Mouse (Mus musculus) limb, embryonic 11.5 days (tissue): Measurements from ENCODE around the gene Slc38a1. TPM values are rescaled to one million over a fixed set of nuclear protein-coding genes. Genes with fewer than 3 reads are reported as not detected.

Source experiments
- ATAC-seq: fragments of 200-750 bp; cut with Nextera tagmentation; 2 replicates; pipeline ENCODE4 v1.8.0; 2017; ENCODE audit warnings: low read depth; ENCODE audit not compliant: insufficient number of reproducible peaks, low FRiP score, low TSS enrichment
- DNase-seq: peaks from one replicate; pipeline ENCODE4 v3.0.0-alpha.2; 2015; ENCODE audit warnings: low spot score
- H3K27ac ChIP-seq: fragments of 300-500 bp; sonication (generic); replicated peaks from 2 replicates; pipeline ENCODE4 v1.5.1; 2014; ENCODE audit warnings: low read depth, mild to moderate bottlenecking, low read length
- H3K27me3 ChIP-seq: fragments of 300-500 bp; sonication (generic); 2 replicates; pipeline ENCODE4 v1.6.1; 2014; ENCODE audit warnings: mild to moderate bottlenecking, low read length, mixed read lengths; ENCODE audit not compliant: control insufficient read depth, insufficient read depth
- H3K36me3 ChIP-seq: fragments of 300-500 bp; sonication (generic); 2 replicates; pipeline ENCODE4 v1.6.1; 2014; ENCODE audit warnings: mild to moderate bottlenecking, low read length, moderate library complexity, mixed read lengths; ENCODE audit not compliant: control insufficient read depth, insufficient read depth
- H3K4me1 ChIP-seq: fragments of 300-500 bp; sonication (generic); 2 replicates; pipeline ENCODE4 v1.6.1; 2014; ENCODE audit warnings: low read length, mixed read lengths; ENCODE audit not compliant: control insufficient read depth, insufficient read depth
- H3K4me2 ChIP-seq: fragments of 300-500 bp; sonication (generic); 2 replicates; pipeline ENCODE4 v1.6.1; 2014; ENCODE audit warnings: low read depth, mild to moderate bottlenecking, moderate library complexity; ENCODE audit not compliant: severe bottlenecking
- H3K4me3 ChIP-seq: fragments of 300-500 bp; sonication (generic); 2 replicates; pipeline ENCODE4 v1.5.1; 2014; ENCODE audit warnings: low read depth, low read length
- H3K9ac ChIP-seq: fragments of 300-500 bp; sonication (generic); 2 replicates; pipeline ENCODE4 v1.6.1; 2014; ENCODE audit warnings: mild to moderate bottlenecking, low read length
- H3K9me3 ChIP-seq: fragments of 300-500 bp; sonication (generic); 2 replicates; pipeline ENCODE4 v1.6.1; 2016; ENCODE audit warnings: low read length; ENCODE audit not compliant: control insufficient read depth
- WGBS: fragments of 180-500 bp; shearing (Covaris S2); extraction: QIAGEN DNeasy Blood & Tissue Kit; methylation state at CpG from one replicate; pipeline ENCODE4 v1.1.7; 2014; 5-methylcytosine and 5-hydroxymethylcytosine counted together
- polyA plus RNA-seq: library from polyadenylated mRNA; unstranded; fragments of >200 nt; fragmentation: Nextera tagmentation; extraction: Ambion mirVana; gene quantifications from 2 replicates; pipeline ENCODE4 v1.2.1, GENCODE M21; 2014

The Slc38a1 gene
- 132 and 143 TPM in 2 replicates for polyA plus RNA-seq

DNA sequence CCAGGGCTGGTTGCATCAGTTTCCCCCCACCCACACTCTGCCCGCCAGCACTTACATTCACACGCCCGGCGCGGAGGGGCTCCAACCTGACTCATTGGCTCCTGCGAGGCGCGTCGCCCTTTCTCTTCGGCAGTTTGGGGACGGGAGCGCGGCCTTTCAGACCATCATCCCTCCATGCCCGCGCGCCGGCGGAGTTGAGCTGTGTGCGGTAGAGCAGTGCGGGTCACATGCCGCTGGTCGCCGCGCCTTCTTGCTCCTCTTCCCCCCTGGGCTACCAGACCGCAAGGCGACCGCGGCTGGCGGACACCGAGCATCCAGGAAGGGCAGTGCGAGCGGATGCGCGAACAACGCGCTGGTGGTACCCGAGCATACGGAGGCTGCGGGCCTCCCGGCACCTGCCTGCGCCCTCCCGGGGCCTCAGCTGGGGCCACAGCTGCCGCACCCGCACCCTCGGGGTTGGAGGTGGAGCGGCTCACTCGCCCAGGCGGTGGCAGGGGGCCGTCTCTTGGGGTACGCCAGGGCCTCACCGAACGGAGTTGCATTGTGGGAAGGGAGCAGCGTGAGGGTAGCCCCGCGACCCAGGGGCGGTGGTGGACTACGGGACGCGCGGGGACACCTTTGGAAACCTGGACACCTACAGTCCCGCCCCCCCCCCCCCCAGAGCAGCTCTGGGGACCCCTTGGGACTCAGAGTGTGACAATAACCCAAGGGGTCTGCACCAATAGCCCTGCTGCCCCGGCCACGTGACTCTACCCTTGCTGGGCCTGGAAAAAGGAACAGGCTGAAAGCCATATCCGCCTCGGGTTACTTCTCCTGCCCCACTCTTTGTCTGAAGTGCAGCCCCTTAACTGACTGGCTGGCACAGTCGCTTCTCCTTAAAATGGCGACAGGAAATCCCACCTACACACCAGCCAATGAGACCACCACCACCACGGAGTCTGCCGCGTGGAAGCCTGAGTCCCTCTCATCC is at the start of gene Slc38a1:
Slc38a1 (minus strand) TSS at position 478 of the 970 bp plus-strand sequence.
- H3K27ac ChIP-seq: peak within 1 kb of the TSS; percentile 98
- under 1% methylated on average over 56 of the region's 70 CpGs for WGBS
- peak within 1 kb of the TSS; percentile 75 for H3K4me2 ChIP-seq
- no peaks in the 10 kb centered on the region for H3K27me3 ChIP-seq
- no peaks in the 10 kb centered on the region for H3K9me3 ChIP-seq
- DNase-seq (peak; percentile 88), ATAC-seq (peak; percentile 86)
- H3K4me3 ChIP-seq: peak within 1 kb of the TSS; percentile 88
- H3K4me1 ChIP-seq: peaks cover 24% of the 10 kb centered on the region
- peaks cover 3% of the 10 kb centered on the region; the same call in 1 of the 2 replicates for H3K36me3 ChIP-seq
- H3K9ac ChIP-seq: peak within 1 kb of the TSS; percentile 99

DNA sequence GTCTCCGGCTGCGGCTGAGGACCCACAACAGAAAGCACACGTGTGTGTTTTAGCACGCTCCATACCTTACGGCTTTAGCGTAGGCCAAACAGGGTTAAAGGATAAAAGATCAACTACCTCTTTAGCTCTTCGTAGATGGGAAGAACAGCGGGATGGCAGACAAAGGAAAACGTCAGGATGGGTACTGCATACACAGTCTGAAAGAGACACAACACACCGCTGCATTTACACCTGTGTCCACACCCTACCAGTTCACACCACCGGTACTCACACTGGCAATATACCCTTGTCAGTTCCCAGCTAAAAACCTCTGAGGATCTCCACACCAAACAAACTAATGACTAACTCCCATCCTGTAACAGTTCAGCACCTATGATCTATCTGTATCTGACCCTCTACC is 49.7 kb upstream of the Slc38a1 start:
- Histone ChIP-seq H3K4me1 (peaks cover 9% of the 10 kb centered on the region), H3K4me3 (no peak overlapping the region), H3K36me3 (peaks cover 68% of the 10 kb centered on the region), H3K4me2 (no peak overlapping the region), H3K27me3 (no peaks in the 10 kb centered on the region), H3K9ac (no peak overlapping the region), H3K27ac (no peak overlapping the region), H3K9me3 (no peaks in the 10 kb centered on the region)
- ATAC-seq: no peak
- 94% methylated on average over 11 of the region's 11 CpGs for WGBS
- DNase-seq: no peak

DNA sequence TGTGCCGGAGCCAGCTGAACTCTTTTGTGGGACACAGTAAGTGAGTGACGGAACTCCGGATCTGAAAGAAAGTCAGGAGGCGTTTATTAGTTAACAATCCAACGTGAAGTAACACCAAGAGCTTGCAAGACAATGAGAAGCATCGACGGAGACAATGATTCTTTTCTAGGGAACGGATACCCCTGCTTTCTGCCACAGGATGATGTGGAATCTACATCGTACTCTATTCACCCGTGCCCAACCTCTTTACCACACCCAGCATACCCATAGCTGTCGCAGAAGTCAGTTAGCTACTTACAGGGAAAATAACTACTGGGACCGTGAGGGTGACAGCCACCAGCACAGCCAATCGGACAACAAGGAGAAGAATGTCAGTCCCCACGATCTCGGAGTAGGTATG is 48.7 kb upstream of the Slc38a1 start:
- H3K4me3 ChIP-seq: no peak overlapping the region
- H3K9me3 ChIP-seq: no peaks in the 10 kb centered on the region
- no peak overlapping the region for H3K9ac ChIP-seq
- no peaks in the 10 kb centered on the region for H3K27me3 ChIP-seq
- H3K36me3 ChIP-seq: peaks cover 65% of the 10 kb centered on the region
- WGBS: 91% methylated on average over 15 of the region's 15 CpGs
- no peak overlapping the region for H3K27ac ChIP-seq
- ATAC-seq (no peak), DNase-seq (no peak)
- no peak overlapping the region for H3K4me2 ChIP-seq
- H3K4me1 ChIP-seq: no peaks in the 10 kb centered on the region

DNA sequence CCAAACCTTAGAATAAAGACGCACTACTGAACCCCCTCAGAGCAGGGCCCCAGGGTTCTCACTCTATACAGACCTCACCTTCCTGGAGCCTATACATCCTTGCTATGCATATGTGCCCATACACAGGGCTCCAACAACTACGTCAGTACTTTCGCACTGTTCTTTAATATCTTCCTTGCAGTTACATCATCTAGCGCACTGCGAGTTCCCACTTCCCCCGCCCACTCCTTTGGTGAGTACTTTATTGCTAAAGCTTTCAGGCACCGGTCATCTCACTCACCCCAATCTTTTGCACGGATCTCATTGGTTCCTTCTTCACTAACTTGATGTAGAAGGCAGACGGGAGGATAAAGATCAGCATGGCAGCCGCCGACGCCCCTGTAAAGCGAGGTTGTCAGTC is 48.1 kb upstream of the Slc38a1 start:
- ATAC-seq: no peak
- Histone ChIP-seq H3K27ac (no peak overlapping the region), H3K36me3 (peaks cover 64% of the 10 kb centered on the region), H3K9me3 (no peaks in the 10 kb centered on the region), H3K27me3 (no peaks in the 10 kb centered on the region), H3K4me2 (no peak overlapping the region), H3K4me3 (no peak overlapping the region), H3K4me1 (no peaks in the 10 kb centered on the region), H3K9ac (no peak overlapping the region)
- 92% methylated on average over 13 of the region's 13 CpGs for WGBS
- DNase-seq: no peak

DNA sequence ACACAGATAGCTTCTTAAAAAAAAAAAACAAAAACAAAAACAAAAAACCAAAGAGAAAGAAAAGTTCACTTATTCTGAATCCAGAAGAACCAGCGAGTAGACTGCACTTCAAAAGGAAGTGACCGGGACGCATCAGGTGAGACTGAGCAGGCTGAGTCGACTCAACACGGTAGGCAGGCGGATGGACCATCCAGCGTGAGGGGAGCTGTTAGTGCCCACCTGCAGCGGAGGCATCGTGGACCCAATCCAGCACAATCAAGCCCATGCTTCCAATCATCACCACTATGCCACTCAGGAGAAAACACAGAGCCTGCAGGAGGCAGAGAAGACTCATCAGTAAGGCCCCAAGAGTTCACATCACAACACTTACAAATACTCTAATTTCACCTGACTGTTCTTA is 47.2 kb upstream of the Slc38a1 start:
- no peak overlapping the region for H3K4me3 ChIP-seq
- no peaks in the 10 kb centered on the region for H3K27me3 ChIP-seq
- H3K27ac ChIP-seq: no peak overlapping the region
- no peaks in the 10 kb centered on the region for H3K9me3 ChIP-seq
- no peaks in the 10 kb centered on the region for H3K4me1 ChIP-seq
- H3K4me2 ChIP-seq: no peak overlapping the region
- DNase-seq (no peak), ATAC-seq (no peak)
- peaks cover 61% of the 10 kb centered on the region for H3K36me3 ChIP-seq
- H3K9ac ChIP-seq: no peak overlapping the region
- 92% methylated on average over 9 of the region's 9 CpGs for whole genome bisulfite sequencing

DNA sequence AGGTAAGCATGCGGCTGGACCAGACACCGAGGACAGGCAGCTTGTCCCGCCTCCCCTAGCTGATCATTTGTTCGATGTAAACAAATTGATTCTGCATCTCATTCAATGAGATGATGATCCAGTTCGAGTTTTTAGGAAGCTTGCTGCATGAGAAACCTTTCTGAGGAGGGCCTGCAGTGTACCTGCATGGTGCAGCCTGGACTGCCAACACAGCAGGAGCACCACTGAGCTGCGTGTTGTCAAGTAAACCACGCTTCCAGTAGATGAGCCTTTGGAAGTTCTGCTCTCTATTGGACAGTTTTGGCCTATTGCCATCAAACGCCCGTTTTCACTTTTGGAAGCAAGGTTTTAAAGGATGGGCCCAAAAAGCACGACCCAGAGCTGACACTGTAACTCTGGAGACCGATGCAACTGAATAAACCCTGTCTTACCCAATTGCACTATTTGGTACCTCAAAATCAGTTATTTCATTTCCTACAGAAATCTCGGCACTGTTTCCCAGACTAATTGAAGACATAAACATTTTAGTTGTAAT is 46.1 kb upstream of the Slc38a1 start:
- Histone ChIP-seq H3K4me3 (no peak overlapping the region), H3K9me3 (no peaks in the 10 kb centered on the region), H3K9ac (no peak overlapping the region), H3K27ac (no peak overlapping the region), H3K27me3 (no peaks in the 10 kb centered on the region), H3K4me1 (no peaks in the 10 kb centered on the region), H3K4me2 (no peak overlapping the region), H3K36me3 (peaks cover 52% of the 10 kb centered on the region)
- ATAC-seq (no peak), DNase-seq (no peak)
- WGBS: 93% methylated on average over 12 of the region's 12 CpGs

DNA sequence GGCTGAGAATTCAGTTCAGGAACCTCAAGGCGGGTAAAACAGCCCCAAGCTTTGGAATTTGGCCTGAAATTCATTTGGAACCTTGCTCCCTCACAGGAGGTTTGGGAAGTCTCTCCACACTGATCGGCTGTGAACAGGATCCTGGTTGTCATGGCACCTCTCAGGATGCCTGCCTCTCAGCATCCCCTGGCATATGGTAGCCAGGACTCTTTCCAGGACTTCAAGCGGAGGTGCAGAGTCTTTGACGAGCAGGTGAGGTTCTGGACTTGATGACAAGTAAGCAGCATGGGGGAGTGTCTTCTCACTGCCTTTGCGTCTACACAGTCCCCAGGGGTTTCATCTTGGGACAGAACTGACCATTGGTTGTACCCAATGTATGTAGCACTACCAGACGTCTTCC is 45.3 kb upstream of the Slc38a1 start:
- Histone ChIP-seq H3K4me2 (no peak overlapping the region), H3K27ac (no peak overlapping the region), H3K27me3 (no peaks in the 10 kb centered on the region), H3K4me1 (no peaks in the 10 kb centered on the region), H3K9ac (no peak overlapping the region), H3K36me3 (peaks cover 45% of the 10 kb centered on the region), H3K9me3 (no peaks in the 10 kb centered on the region), H3K4me3 (no peak overlapping the region)
- ATAC-seq: no peak
- WGBS: 88% methylated on average over 6 of the region's 6 CpGs
- DNase-seq: no peak

DNA sequence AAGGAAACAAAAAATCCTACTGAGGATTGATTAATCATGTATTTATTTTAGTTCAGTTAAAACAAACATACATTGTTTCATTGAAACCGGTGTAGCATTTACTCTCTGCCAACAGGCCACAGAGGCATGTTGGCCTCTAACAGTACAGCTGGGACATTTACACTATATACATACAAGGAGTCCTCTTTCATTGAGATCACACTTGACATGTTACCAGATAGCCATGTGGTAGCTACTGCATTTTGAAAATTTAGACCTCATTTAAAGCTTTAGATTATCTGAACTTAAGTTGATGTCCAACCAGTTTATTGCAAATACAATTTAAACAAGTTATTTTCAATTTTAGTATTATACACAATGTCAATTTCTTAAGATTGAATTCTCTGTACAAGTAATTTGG is 44.7 kb upstream of the Slc38a1 start:
- ATAC-seq (no peak), DNase-seq (no peak)
- H3K27ac ChIP-seq: no peak overlapping the region
- peaks cover 38% of the 10 kb centered on the region for H3K36me3 ChIP-seq
- H3K4me2 ChIP-seq: no peak overlapping the region
- H3K27me3 ChIP-seq: no peaks in the 10 kb centered on the region
- H3K9ac ChIP-seq: no peak overlapping the region
- no peaks in the 10 kb centered on the region for H3K9me3 ChIP-seq
- WGBS: 60% methylated on average over 1 of the region's 1 CpGs
- no peaks in the 10 kb centered on the region for H3K4me1 ChIP-seq
- no peak overlapping the region for H3K4me3 ChIP-seq
